Mouse (Mus musculus) embryonic facial prominence, embryonic 11.5 days (tissue): ENCODE results near the gene Sdk2. TPM values are rescaled to one million over a fixed set of nuclear protein-coding genes. Genes with fewer than 3 reads are reported as not detected.

Experiments used
- ATAC-seq: fragments of 200-750 bp; cut with Nextera tagmentation; replicated peaks from 2 replicates; pipeline ENCODE4 v1.8.0; 2017; ENCODE audit warnings: low read depth; ENCODE audit not compliant: insufficient number of reproducible peaks, low FRiP score, low TSS enrichment
- DNase-seq: peaks from one replicate; pipeline ENCODE4 v3.0.0-alpha.2; 2015; ENCODE audit warnings: low spot score
- H3K27ac ChIP-seq: fragments of 300-500 bp; sonication (generic); replicated peaks from 2 replicates; pipeline ENCODE4 v1.5.1; 2014; ENCODE audit warnings: mild to moderate bottlenecking, low read depth, low read length, control low read depth
- H3K27me3 ChIP-seq: fragments of 300-500 bp; sonication (generic); 2 replicates; pipeline ENCODE4 v1.6.1; 2014; ENCODE audit warnings: mild to moderate bottlenecking, low read length, moderate library complexity, mixed read lengths; ENCODE audit not compliant: control insufficient read depth, insufficient read depth
- H3K36me3 ChIP-seq: fragments of 300-500 bp; sonication (generic); replicated peaks from 2 replicates; pipeline ENCODE4 v1.6.1; 2014; ENCODE audit warnings: low read depth, mild to moderate bottlenecking, low read length, moderate library complexity, mixed read lengths; ENCODE audit not compliant: control insufficient read depth, insufficient read depth
- H3K4me1 ChIP-seq: fragments of 300-500 bp; sonication (generic); 2 replicates; pipeline ENCODE4 v1.6.1; 2014; ENCODE audit warnings: low read length, mixed read lengths; ENCODE audit not compliant: control insufficient read depth, insufficient read depth
- H3K4me2 ChIP-seq: fragments of 300-500 bp; sonication (generic); 2 replicates; pipeline ENCODE4 v1.6.1; 2014; ENCODE audit warnings: low read depth, mild to moderate bottlenecking, control low read depth, low read length, moderate library complexity
- H3K4me3 ChIP-seq: fragments of 300-500 bp; sonication (generic); 2 replicates; pipeline ENCODE4 v1.5.1; 2014; ENCODE audit warnings: low read depth, low read length, control low read depth
- H3K9ac ChIP-seq: fragments of 300-500 bp; sonication (generic); replicated peaks from 2 replicates; pipeline ENCODE4 v1.6.1; 2014; ENCODE audit warnings: mild to moderate bottlenecking, control low read depth, low read length
- H3K9me3 ChIP-seq: fragments of 300-500 bp; sonication (generic); replicated peaks from 2 replicates; pipeline ENCODE4 v1.6.1; 2016; ENCODE audit warnings: mild to moderate bottlenecking, low read length, inconsistent platforms, mixed read lengths; ENCODE audit not compliant: control insufficient read depth
- WGBS: fragments of 180-500 bp; shearing (Covaris S2); extraction: QIAGEN DNeasy Blood & Tissue Kit; methylation state at CpG from one replicate; pipeline ENCODE4 v1.1.7; 2014; 5-methylcytosine and 5-hydroxymethylcytosine counted together
- polyA plus RNA-seq: library from polyadenylated mRNA; unstranded; fragments of >200 nt; fragmentation: Nextera tagmentation; extraction: Ambion mirVana; gene quantifications from 2 replicates; pipeline ENCODE4 v1.2.1, GENCODE M21; 2014

Sdk2 gene
- polyA plus RNA-seq, 1 experiment from 2014 or later = 0.88 TPM

- H3K4me3 ChIP-seq = no peak overlapping the region
- ATAC-seq (no peak), DNase-seq (no peak)
- 32% methylated on average over 2 of the region's 2 CpGs for WGBS
- H3K4me1 ChIP-seq = 0 out of 2 replicates have a peak, but pooled peaks cover 9% of the 10 kb centered on the region
- H3K4me2 ChIP-seq = no peak overlapping the region
- H3K36me3 ChIP-seq = no peaks in the 10 kb centered on the region
- H3K27me3 ChIP-seq = peaks cover 8% of the 10 kb centered on the region
- no peaks in the 10 kb centered on the region for H3K9me3 ChIP-seq
- no peak overlapping the region for H3K27ac ChIP-seq
- H3K9ac ChIP-seq = no peak overlapping the region
Measured at GRCm38 (mm10) chr11:114061265-114061664, 5.6 kb downstream of the Sdk2 start.

- 46% methylated on average over 2 of the region's 2 CpGs for WGBS
- H3K4me2 ChIP-seq = no peak overlapping the region
- DNase-seq = no peak
Measured at GRCm38 (mm10) chr11:114056351-114056750, 10.5 kb downstream of the Sdk2 start.

GRCm38 (mm10) chr11:114054581-114055315, 12.1 kb downstream of the Sdk2 start:
- no peak overlapping the region for H3K4me3 ChIP-seq
- H3K36me3 ChIP-seq = no peaks in the 10 kb centered on the region
- no peaks in the 10 kb centered on the region for H3K4me1 ChIP-seq
- no peaks in the 10 kb centered on the region for H3K27me3 ChIP-seq
- H3K9ac ChIP-seq = no peak overlapping the region
- no peak for DNase-seq
- H3K27ac ChIP-seq = no peak overlapping the region
- H3K4me2 ChIP-seq = no peak overlapping the region
- H3K9me3 ChIP-seq = no peaks in the 10 kb centered on the region
- no peak for ATAC-seq
- 67% methylated on average over 17 of the region's 17 CpGs for WGBS

More at GRCm38 (mm10) chr11:114056351-114056750, 10.5 kb downstream of the Sdk2 start:
- Histone ChIP-seq H3K27ac (no peak overlapping the region), H3K36me3 (no peaks in the 10 kb centered on the region), H3K9ac (no peak overlapping the region), H3K4me3 (no peak overlapping the region), H3K4me1 (no peaks in the 10 kb centered on the region), H3K9me3 (no peaks in the 10 kb centered on the region), H3K27me3 (no peaks in the 10 kb centered on the region)
- no peak for ATAC-seq

- H3K4me2 ChIP-seq = no peak overlapping the region
- H3K9me3 ChIP-seq = no peaks in the 10 kb centered on the region
- no peak overlapping the region for H3K9ac ChIP-seq
- H3K4me3 ChIP-seq = no peak overlapping the region
- H3K36me3 ChIP-seq = no peaks in the 10 kb centered on the region
- no peaks in the 10 kb centered on the region for H3K4me1 ChIP-seq
- WGBS = 72% methylated on average over 4 of the region's 4 CpGs
- no peaks in the 10 kb centered on the region for H3K27me3 ChIP-seq
- no peak for ATAC-seq
- DNase-seq = no peak
- H3K27ac ChIP-seq = no peak overlapping the region
Measured at GRCm38 (mm10) chr11:114051361-114051760, 15.5 kb downstream of the Sdk2 start.

- no peak overlapping the region for H3K9ac ChIP-seq
- no peaks in the 10 kb centered on the region for H3K36me3 ChIP-seq
- no peak overlapping the region for H3K4me3 ChIP-seq
- ATAC-seq (no peak), DNase-seq (no peak)
- H3K27ac ChIP-seq = no peak overlapping the region
- H3K27me3 ChIP-seq = no peaks in the 10 kb centered on the region
- H3K4me2 ChIP-seq = no peak overlapping the region
- H3K4me1 ChIP-seq = no peaks in the 10 kb centered on the region
- H3K9me3 ChIP-seq = no peaks in the 10 kb centered on the region
- WGBS = 75% methylated on average over 3 of the region's 3 CpGs
Measured at GRCm38 (mm10) chr11:114050511-114050910, 16.3 kb downstream of the Sdk2 start.

- Histone ChIP-seq H3K4me3 (no peak overlapping the region), H3K36me3 (no peaks in the 10 kb centered on the region), H3K4me1 (no peaks in the 10 kb centered on the region), H3K4me2 (no peak overlapping the region), H3K9ac (peak overlapping the region; percentile 26), H3K9me3 (no peaks in the 10 kb centered on the region), H3K27me3 (no peaks in the 10 kb centered on the region), H3K27ac (peak overlapping the region; percentile 1)
- DNase-seq (peak; percentile 72), ATAC-seq (peak; percentile 73; the same call in 1 of the 2 replicates)
- 7% methylated on average over 10 of the region's 10 CpGs for WGBS
Measured at GRCm38 (mm10) chr11:114047887-114048331, 18.9 kb downstream of the Sdk2 start.

- H3K4me2 ChIP-seq = no peak overlapping the region
- no peaks in the 10 kb centered on the region for H3K36me3 ChIP-seq
- H3K9ac ChIP-seq = no peak overlapping the region
- no peak overlapping the region for H3K27ac ChIP-seq
- no peak overlapping the region for H3K4me3 ChIP-seq
- 95% methylated on average over 5 of the region's 5 CpGs for WGBS
- no peaks in the 10 kb centered on the region for H3K4me1 ChIP-seq
- DNase-seq (no peak), ATAC-seq (no peak)
- no peaks in the 10 kb centered on the region for H3K9me3 ChIP-seq
- H3K27me3 ChIP-seq = no peaks in the 10 kb centered on the region
Measured at GRCm38 (mm10) chr11:114046927-114047326, 19.9 kb downstream of the Sdk2 start.

GRCm38 (mm10) chr11:114044373-114044772, 22.5 kb downstream of the Sdk2 start:
- H3K4me1 ChIP-seq = peaks cover 2% of the 10 kb centered on the region; the same call in 1 of the 2 replicates
- no peaks in the 10 kb centered on the region for H3K9me3 ChIP-seq
- no peak overlapping the region for H3K4me2 ChIP-seq
- no peaks in the 10 kb centered on the region for H3K27me3 ChIP-seq
- no peaks in the 10 kb centered on the region for H3K36me3 ChIP-seq
- no peak overlapping the region for H3K9ac ChIP-seq
- 61% methylated on average over 4 of the region's 4 CpGs for WGBS
- ATAC-seq (no peak), DNase-seq (no peak)
- no peak overlapping the region for H3K4me3 ChIP-seq
- no peak overlapping the region for H3K27ac ChIP-seq
